Mouse (Mus musculus) MEL (cell line): Measurements from ENCODE around the gene Nek11.
A peak's percentile ranks its signal among the peaks of the same experiment; 100 is the strongest.

Source experiments
- CTCF ChIP-seq, 3 experiments: IDR thresholded peaks in 2 of 3; conservative IDR thresholded peaks in 1 of 3; 2 replicates each; pipeline ENCODE4 v1.5.1; 2011 to 2012; ENCODE audit warnings: low read length in 3 of 3, low read depth in 2 of 3, mild to moderate bottlenecking in 2 of 3, improper control_type of control experiment in 1 of 3, inconsistent platforms in 1 of 3, mixed read lengths in 1 of 3, moderate library complexity in 1 of 3; ENCODE audit not compliant: control insufficient read depth in 1 of 3, insufficient read depth in 1 of 3, poor library complexity in 1 of 3, severe bottlenecking in 1 of 3
- ETS1 ChIP-seq: IDR thresholded peaks from 2 replicates; pipeline ENCODE4 v1.6.1; 2012; ENCODE audit warnings: low read depth, mild to moderate bottlenecking, inconsistent platforms, low read length, improper control_type of control experiment, moderate library complexity
- MAX ChIP-seq: IDR thresholded peaks from 2 replicates; pipeline ENCODE4 v1.6.1; 2011; ENCODE audit warnings: low read length, improper control_type of control experiment
- MAZ ChIP-seq: IDR thresholded peaks from 2 replicates; pipeline ENCODE4 v1.6.1; 2012; ENCODE audit warnings: low read depth, mild to moderate bottlenecking, inconsistent platforms, low read length, improper control_type of control experiment
- MXI1 ChIP-seq: IDR thresholded peaks from 2 replicates; pipeline ENCODE4 v1.6.1; 2011; ENCODE audit warnings: mild to moderate bottlenecking, low read depth, low read length, improper control_type of control experiment
- POLR2AphosphoS2 ChIP-seq: IDR thresholded peaks from 2 replicates; pipeline ENCODE4 v1.6.1; 2011; ENCODE audit warnings: low read length, improper control_type of control experiment
- TBP ChIP-seq: IDR thresholded peaks from 2 replicates; pipeline ENCODE4 v1.8.0; 2011; ENCODE audit warnings: low read depth, low read length, improper control_type of control experiment
- USF1 ChIP-seq: IDR thresholded peaks from 2 replicates; pipeline ENCODE4 v1.6.1; 2014; ENCODE audit warnings: low read depth, mild to moderate bottlenecking, inconsistent platforms, low read length, improper control_type of control experiment, moderate library complexity
- ZMIZ1 ChIP-seq: IDR thresholded peaks from 2 replicates; pipeline ENCODE4 v1.6.1; 2012; ENCODE audit warnings: low read depth, mild to moderate bottlenecking, inconsistent platforms, low read length, improper control_type of control experiment, moderate library complexity
- ZNF384 ChIP-seq: IDR thresholded peaks from 2 replicates; pipeline ENCODE4 v1.6.1; 2012; ENCODE audit warnings: low read depth, mild to moderate bottlenecking, inconsistent platforms, low read length, improper control_type of control experiment

GRCm38 (mm10) chr9:105395218-105395627 lies at the start of gene Nek11, which contains the start of gene Aste1:
- no peak for TF ChIP-seq MAZ
- no peak for TF ChIP-seq USF1
- TF ChIP-seq TBP: peak; percentile 56; the same call in 1 of the 2 replicates
- 0 out of 2 replicates have a peak, but pooled peaks have one; percentile 17 for TF ChIP-seq ZMIZ1
- peak; percentile 24; the same call in 1 of the 2 replicates for TF ChIP-seq ETS1
- TF ChIP-seq ZNF384: no peak
- TF ChIP-seq CTCF (IDR thresholded peaks at IDR 0.05 in 2 of 3, conservative IDR thresholded peaks at IDR 0.05 in 1 of 3; ENCODE audit: control insufficient read depth in 1 of 3, insufficient read depth in 1 of 3, low read depth in 2 of 3, low read length in 3 of 3, poor library complexity in 1 of 3, severe bottlenecking in 1 of 3): no peak
- no peak for TF ChIP-seq POLR2AphosphoS2
- TF ChIP-seq MAX: peak; percentile 65; the same call in 1 of the 2 replicates
- peak; percentile 87 for TF ChIP-seq MXI1
